Mouse (Mus musculus): ENCODE results near the gene Pex12.

DNA sequence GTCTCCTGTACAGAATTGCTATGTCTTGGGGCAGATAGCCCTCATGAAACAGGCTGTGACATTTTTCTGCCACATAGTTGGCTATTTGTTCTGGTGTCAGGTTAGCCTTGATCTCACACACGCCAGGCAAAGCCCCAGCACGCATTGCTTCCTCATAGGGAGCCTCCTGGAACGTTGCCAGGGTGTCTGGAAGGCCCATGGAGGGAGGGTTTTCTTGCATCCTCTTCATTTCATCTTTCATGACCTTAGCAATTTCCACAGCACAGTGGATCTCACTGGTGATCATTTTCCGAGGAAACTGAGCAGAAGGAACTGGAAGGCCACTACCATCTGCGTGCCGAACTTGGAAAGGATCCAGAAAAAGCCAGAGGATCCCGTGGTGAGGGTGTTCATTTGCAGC, 26.1 kb downstream of the Pex12 start:
- TF ChIP-seq CTCF (IDR thresholded peaks at IDR 0.05; ENCODE audit: control insufficient read depth, insufficient read depth, insufficient replicate concordance, low read depth, low read length) (no peak), POLR2A (IDR thresholded peaks at IDR 0.05; ENCODE audit: control insufficient read depth, low read depth, low read length) (no peak)

Data from testis, adult 2 months (tissue).